Mouse (Mus musculus): ENCODE data around the gene Dync1h1. TPM values are rescaled to one million over a fixed set of nuclear protein-coding genes. Genes with fewer than 3 reads are reported as not detected.
A peak's percentile ranks its signal among the peaks of the same experiment; 100 is the strongest.

Gene Dync1h1
- total RNA-seq (2015; ENCODE audit: low replicate concordance) (66.2 and 96.2 TPM in 2 replicates), total RNA-seq (2017; ENCODE audit: low replicate concordance) (107 and 116 TPM in 2 replicates)

DNA sequence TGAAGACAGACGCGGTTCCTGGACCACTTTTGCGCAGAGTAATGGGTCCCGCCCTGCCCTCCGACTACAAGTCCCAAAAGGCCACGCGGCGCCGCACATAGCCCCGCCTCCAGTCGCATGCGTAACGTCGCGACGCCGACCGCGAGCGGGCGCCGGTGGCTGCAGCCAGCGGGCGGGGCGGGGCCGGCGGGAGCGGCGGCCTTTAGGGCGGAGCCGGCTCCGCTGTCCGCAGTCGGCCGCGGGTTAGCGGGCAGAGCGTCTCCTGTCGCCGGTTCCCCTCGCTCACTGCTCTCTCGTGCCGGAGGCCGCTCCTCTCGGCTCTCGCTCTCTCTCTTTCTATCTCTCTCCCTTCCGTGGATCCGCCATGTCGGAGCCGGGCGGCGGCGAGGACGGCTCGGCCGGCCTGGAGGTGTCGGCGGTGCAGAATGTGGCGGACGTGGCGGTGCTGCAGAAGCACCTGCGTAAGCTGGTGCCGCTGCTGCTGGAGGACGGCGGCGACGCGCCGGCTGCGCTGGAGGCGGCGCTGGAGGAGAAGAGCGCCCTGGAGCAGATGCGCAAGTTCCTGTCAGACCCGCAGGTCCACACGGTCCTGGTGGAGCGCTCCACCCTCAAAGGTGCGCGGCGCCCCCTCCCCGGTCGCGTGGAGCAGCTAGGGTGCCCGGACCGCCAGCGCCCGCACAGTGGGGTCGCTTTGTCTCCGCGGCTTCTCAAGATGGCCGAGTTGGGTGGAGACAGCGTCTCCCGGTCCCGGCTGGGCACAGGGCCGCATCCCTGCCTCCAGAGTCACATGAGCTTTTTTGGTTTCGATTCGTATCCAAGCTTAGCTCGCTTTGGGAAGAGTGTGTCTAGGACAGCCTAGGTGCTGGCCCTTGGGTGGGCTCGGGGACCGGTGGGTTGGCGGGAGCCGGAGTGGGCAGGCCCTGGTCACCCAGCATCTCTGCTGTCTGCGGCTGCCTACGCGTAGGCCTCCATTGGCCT lies at the start of gene Dync1h1:
TSS of gene Dync1h1 (plus strand) at position 212 of the 978 bp plus-strand sequence.
- ATAC-seq (replicated peaks; ENCODE audit: low FRiP score, poor library complexity, severe bottlenecking) = peak; percentile 95

DNA sequence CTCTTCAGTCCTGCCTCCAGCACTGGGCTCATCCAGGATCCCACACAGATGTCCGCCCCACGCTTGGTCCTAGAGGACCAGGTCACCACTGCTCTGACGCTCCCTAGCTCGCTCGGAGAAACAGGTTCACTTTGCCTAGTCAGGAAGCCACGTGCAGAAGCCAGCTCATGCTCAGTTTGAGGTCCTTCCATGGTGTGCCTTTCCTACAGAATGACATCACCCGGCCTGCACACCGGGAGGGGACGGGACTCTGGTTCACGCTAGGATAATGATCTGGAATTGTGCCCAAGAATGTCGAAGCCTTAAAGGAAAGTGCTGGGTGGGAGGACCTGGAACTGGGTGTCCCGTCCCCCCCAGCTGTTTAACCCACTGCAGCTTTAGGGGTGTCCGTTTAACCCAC lies 49.1 kb upstream of the Dync1h1 start:
- ATAC-seq (replicated peaks; ENCODE audit: low FRiP score, poor library complexity, severe bottlenecking) = no peak

DNA sequence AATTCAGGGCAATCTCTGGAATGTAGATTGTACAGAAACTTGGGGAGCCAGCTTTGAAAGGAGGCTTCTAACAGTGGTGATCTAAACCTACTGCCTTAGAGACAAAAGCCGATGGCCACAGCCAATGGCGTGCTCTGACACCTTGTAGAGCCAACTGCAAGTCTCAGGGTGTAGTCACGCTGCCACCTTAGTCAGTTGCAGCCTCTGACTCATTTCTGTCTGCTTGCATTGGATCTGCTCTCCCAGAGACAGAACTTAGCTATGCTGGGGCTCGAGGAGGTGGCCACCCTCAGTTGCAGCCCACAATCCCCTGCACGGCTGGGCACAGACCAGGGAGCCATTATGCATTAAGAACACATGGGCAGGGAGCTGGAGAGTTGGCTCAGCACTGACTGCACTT lies 47.9 kb upstream of the Dync1h1 start:
- ATAC-seq (replicated peaks; ENCODE audit: low FRiP score, poor library complexity, severe bottlenecking) = no peak

- ATAC-seq (replicated peaks; ENCODE audit: low FRiP score, poor library complexity, severe bottlenecking) = no peak
These were observed 45.6 kb upstream of the Dync1h1 start for GRCm38 (mm10) chr12:110555536-110556240.

- no peak for ATAC-seq (replicated peaks; ENCODE audit: low FRiP score, poor library complexity, severe bottlenecking)
These were observed 44.2 kb upstream of the Dync1h1 start for GRCm38 (mm10) chr12:110556861-110557628.

DNA sequence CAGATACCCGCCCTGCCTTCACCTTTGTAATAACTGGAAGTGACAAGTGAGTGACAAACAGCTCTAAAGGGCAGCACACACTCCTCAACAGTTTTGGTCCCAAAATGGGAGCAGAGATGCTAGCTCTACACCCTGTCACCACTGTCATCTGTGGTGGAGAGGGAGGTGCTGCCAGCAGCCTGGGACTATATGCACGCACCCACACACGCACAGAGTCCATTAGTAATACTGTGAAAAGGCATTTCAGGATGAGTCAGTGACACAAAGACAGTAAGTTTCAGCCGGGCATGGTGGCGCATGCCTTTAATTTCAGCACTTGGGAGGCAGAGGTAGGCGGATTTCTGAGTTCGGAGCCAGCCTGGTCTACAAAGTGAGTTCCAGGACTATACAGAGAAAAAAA lies 43.1 kb upstream of the Dync1h1 start:
- ATAC-seq (replicated peaks; ENCODE audit: low FRiP score, poor library complexity, severe bottlenecking) = no peak

DNA sequence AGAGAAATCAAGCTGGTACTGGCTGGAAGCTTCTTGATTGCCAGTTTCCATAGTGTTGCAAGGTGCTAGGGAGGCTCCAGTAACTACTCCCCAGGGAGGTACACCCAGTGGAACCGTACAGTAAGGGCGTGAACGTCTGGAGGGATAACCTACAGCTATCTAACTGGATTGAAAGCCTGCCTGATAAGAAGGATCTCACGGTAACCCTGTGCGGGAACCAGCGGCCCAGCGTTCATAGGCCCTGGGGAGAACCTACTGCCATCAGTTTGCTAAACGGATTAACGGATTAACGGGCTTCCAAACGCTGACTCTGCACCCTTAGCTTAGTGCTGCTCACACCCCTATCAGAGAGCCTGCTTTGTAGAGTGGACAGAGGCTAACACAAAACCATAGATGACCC lies 37.9 kb upstream of the Dync1h1 start:
- no peak for ATAC-seq (replicated peaks; ENCODE audit: low FRiP score, poor library complexity, severe bottlenecking)

DNA sequence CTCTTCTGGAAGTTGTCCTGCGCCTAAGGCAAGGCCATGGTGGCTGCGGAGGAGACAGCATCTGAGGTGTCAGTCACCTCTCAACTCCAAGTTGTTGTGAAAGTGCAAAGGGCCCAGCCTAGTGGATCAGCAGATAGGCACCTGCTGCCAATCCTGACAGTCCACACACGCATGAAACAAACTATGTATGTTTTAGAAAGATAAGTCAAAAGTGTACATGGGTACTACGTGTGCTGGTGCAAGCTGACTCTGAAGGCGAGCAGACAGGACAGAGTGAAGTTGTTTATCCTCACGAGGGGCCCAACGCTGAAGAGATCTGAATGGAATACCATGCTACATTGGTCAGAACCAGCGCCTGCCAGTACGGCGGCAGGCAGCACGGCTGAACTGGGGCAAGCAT lies 36.4 kb upstream of the Dync1h1 start:
- ATAC-seq (replicated peaks; ENCODE audit: low FRiP score, poor library complexity, severe bottlenecking) = no peak

- no peak for ATAC-seq (replicated peaks; ENCODE audit: low FRiP score, poor library complexity, severe bottlenecking)
These were observed 34.9 kb upstream of the Dync1h1 start for GRCm38 (mm10) chr12:110566366-110566765.

DNA sequence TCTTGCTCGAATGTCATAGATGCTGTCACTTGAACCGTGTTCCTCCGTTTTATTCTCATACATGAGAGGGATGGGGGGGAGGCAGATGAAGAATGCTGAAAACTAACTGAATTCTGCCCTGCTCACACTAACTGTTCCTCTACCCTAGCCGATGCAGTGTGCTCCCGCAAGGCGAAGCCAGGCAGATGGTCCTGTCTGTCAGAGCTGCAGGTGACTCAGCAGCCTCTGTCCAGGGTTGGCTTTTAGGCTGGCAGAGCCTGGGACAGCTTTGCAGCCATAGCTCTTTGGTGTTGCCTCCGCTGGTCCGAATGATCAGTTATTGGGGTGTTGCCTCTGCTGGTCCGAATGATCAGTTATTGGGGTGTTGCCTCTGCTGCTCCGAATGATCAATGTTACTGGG lies 30.2 kb upstream of the Dync1h1 start:
- no peak for ATAC-seq (replicated peaks; ENCODE audit: low FRiP score, poor library complexity, severe bottlenecking)

- no peak for ATAC-seq (replicated peaks; ENCODE audit: low FRiP score, poor library complexity, severe bottlenecking)
These were observed 28.9 kb upstream of the Dync1h1 start for GRCm38 (mm10) chr12:110572351-110572750.

GRCm38 (mm10) chr12:110573635-110574034 lies 27.6 kb upstream of the Dync1h1 start:
- no peak for ATAC-seq (replicated peaks; ENCODE audit: low FRiP score, poor library complexity, severe bottlenecking)

DNA sequence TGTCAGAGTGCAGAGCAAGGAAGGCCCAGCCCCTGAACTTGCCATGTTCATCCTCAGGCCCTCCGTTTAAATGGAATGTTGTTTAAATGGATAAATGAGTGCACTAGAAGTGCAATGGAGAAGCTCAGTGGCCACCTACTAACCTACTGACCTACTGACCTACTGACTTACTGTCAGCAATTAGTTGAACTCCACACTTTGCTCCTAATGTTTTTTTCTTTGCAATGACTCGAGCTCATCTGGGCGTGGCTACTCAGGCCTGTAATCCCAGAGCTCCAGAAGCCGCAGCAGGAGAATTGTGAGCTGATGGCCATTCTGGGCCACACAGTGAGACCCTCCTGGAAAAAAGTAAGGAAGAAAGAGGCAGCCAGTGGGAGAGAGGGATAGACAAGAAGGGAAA lies 25.3 kb upstream of the Dync1h1 start:
- ATAC-seq (replicated peaks; ENCODE audit: low FRiP score, poor library complexity, severe bottlenecking) = no peak

DNA sequence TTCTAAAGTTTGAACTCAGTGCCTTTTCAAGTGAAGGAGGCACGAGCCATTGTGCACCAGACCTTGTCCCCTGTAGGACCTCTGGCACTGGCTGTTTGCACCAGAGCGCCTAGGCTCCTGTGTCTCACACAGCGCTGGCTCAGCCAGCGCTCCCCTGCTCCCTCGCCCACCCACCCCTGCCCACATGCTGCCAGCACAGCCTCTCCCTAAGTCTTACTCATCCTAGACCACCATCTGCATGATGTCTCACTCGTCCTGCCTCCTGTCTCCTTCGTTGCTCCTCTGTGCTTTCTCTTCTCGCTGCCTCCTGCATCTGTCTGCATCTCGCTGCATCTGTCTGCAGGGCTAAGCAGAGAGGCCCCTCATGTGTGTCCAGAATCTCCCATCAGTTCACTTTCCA lies 22.9 kb upstream of the Dync1h1 start:
- no peak for ATAC-seq (replicated peaks; ENCODE audit: low FRiP score, poor library complexity, severe bottlenecking)

GRCm38 (mm10) chr12:110588622-110589021 lies 12.6 kb upstream of the Dync1h1 start:
- no peak for ATAC-seq (replicated peaks; ENCODE audit: low FRiP score, poor library complexity, severe bottlenecking)

GRCm38 (mm10) chr12:110590804-110591259 lies 10.4 kb upstream of the Dync1h1 start:
- ATAC-seq (replicated peaks; ENCODE audit: low FRiP score, poor library complexity, severe bottlenecking) = no peak

DNA sequence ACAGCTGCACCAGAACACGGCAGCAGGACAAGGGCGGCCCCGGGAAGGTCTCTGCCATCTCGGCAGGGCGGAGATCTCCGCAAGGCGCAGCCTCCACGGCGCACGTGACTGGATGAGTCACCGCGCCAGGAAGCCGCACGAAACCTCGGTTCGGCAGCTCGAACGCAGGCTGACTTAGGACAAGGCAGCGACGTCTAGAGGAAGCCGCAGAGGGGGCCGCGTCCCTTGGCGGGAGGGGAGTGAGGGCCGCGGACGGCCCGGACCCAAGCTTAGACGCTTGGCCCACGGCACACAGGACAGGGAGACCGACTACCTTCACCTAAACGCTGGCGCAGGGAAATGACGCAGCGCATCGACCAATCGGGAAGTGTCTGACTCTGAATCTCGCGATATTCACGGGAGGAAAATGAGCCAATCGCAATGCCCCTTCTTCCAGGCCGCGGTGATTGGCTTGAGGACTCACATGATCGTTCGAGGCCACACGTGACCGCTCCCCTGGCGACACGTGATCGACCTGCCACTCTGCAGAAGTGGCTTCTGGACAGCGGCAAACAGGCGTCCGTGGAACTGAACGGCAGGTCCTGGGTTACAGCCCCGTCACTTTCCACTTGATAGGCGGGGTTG lies 9.9 kb upstream of the Dync1h1 start:
- peak; percentile 97 for ATAC-seq (replicated peaks; ENCODE audit: low FRiP score, poor library complexity, severe bottlenecking)

DNA sequence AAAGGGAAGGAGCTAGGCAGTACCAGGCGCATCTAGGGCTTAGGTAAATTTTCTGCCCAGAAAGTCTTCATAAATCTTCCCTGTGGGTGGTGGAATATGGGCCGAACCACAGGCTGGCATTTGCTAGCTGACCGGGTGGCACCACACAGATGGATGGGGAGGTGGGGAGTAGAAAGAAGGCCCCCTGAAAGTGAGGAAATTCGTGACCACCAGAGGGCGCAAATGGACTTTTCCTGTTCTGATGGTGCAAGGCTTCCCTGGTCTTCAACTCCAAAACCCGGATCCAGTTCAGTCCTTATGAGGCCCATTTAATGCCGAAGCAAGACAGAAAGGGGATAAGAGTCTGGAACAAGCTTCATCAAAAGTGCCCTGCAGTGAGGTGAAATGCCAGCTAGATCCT lies 2.7 kb upstream of the Dync1h1 start:
- ATAC-seq (replicated peaks; ENCODE audit: low FRiP score, poor library complexity, severe bottlenecking) = no peak

GRCm38 (mm10) chr12:110599791-110600190 lies 1.5 kb upstream of the Dync1h1 start:
- no peak for ATAC-seq (replicated peaks; ENCODE audit: low FRiP score, poor library complexity, severe bottlenecking)
